Mouse (Mus musculus) adrenal gland (tissue): ENCODE results near the gene Olfr378.

Experiments used
- intact Hi-C: fragments of 180-260 bp; cut with DNase I; formaldehyde crosslinking; loops from one replicate; pipeline ENCODE4 v1.15.1; 2025
- long read RNA-seq, 2 experiments: library from polyadenylated mRNA; unstranded; transcript quantifications; one replicate each; pipeline ENCODE4 v2.0.0; 2020; ENCODE audit warnings: borderline replicate concordance in 1 of 2; ENCODE audit not compliant: insufficient replicate concordance in 1 of 2

Olfr378 gene
- long read RNA-seq, experiment 1: 0 reads
- long read RNA-seq, experiment 2: 0 reads

GRCm38 (mm10) chr11:73428377-73428776, at the start of gene Olfr378:
TSS of gene Olfr378 (minus strand) at chr11:73428477.
- intact Hi-C loops: no loop called here

DNA sequence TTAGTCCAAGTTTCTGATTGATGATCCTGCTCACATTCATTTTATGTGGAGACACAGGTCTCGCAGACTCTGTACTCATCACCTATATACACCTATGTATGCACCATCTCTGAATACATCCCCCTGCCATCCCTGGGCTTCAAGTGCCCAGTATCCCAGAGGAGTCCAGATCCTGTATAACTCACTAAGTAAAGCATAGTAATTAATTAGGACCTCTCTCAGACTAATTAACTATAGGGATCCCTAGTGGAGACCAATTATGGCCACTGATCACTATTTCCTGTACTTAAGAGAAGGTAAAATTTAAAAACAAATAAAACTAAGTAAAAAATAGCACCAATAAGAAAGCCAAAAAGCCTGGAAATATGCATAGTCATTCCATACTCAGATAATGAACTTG, 29.1 kb upstream of the Olfr378 start, which contains the start of gene Olfr380:
Gene Olfr380, minus strand, starts transcription at position 101 of the 400 bp plus-strand sequence.
- intact Hi-C loops: no loop called here

GRCm38 (mm10) chr11:73399514-73399913, 28.8 kb downstream of the Olfr378 start, which contains the start of gene Olfr1:
TSS of gene Olfr1 (minus strand) at chr11:73399614.
- intact Hi-C loops: no loop called here

DNA sequence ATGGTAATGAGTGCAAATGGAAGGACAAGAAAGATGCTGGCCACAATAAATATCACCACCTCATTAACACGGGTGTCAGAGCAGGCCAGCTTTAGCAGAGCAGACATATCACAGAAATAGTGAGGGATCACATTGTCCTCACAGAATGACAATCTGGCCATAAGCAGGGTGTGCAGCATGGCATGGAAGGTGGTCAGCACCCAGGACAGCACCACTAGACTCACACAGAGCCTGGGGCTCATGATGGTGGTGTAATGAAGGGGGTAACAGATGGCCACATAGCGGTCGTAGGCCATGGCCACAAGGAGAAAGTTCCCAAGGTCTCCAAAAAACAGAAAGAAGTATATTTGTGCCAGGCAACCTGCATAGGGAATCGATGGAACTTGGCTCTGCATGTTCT, 32.9 kb downstream of the Olfr378 start:
- intact Hi-C loops: no loop called here
